Mouse (Mus musculus): ENCODE data around the gene Dvl1. TPM values are rescaled to one million over a fixed set of nuclear protein-coding genes. Genes with fewer than 3 reads are reported as not detected.

Dvl1 gene
- 10 to 100 TPM; 88.6 to 89.4 TPM for total RNA-seq (2021)
- long read RNA-seq, experiment 1, transcript Dvl1-201 (15 exons, 3,358 nt) = major isoform, 73 of 207 reads
- long read RNA-seq, experiment 1, partial matches to known transcripts = 25 of 207 reads
- long read RNA-seq, experiment 1, other reads (novel, unspliced or antisense) = 109 of 207 reads
- long read RNA-seq, experiment 2, transcript Dvl1-201 (15 exons, 3,358 nt) = major isoform, 74 of 213 reads
- long read RNA-seq, experiment 2, partial matches to known transcripts = 31 of 213 reads
- long read RNA-seq, experiment 2, other reads (novel, unspliced or antisense) = 108 of 213 reads

DNA sequence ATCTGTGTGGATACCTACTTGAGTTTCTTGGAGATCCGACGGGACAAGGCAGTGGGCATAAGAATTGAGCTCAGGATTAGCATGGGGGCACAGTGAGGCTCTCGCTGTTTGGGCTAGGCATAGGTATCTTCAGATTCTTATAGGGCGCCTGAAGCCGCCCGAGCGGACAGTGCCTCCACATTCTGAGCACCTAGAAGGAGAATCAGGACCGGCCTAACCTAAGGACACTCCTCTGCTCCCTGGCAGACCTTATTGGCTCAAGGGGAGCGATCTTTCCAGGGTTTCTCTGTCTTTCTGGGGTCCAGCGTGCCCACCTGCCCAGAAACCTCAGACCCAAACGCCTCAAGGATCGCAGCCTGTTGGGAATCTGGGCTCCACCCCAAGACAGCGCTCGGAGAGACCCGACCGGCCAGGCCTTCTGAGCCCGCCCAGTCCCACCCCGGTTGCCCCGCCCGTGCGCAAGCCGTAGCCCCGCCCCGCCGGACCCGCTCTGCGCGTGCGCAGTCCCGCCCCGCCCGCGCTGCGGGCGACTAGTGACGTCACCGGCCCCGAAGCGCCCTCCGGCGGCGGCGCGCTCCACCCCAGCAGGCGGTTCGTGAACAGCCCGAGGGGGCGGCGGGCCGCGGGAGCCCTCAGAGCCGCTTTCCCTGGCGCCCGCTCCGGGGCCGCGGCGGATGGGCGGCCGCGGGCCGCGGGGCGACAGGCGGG lies at the start of gene Dvl1:
TSS of gene Dvl1 (plus strand) at position 532 of the 708 bp plus-strand sequence.
- intact Hi-C loops (cut with DNase I; ENCODE audit: low total_unique reads) = no loop called here
- DNase-seq = peak; percentile 95

GRCm38 (mm10) chr4:155802075-155802474 lies 45.1 kb upstream of the Dvl1 start:
- intact Hi-C loops (cut with DNase I; ENCODE audit: low total_unique reads) = no loop called here
- no peak for DNase-seq

GRCm38 (mm10) chr4:155802741-155803339 lies 44.4 kb upstream of the Dvl1 start, which contains the start of gene Mrpl20:
TSS of gene Mrpl20 (plus strand) at chr4:155802878.
- intact Hi-C loops (cut with DNase I; ENCODE audit: low total_unique reads) = no loop called here

DNA sequence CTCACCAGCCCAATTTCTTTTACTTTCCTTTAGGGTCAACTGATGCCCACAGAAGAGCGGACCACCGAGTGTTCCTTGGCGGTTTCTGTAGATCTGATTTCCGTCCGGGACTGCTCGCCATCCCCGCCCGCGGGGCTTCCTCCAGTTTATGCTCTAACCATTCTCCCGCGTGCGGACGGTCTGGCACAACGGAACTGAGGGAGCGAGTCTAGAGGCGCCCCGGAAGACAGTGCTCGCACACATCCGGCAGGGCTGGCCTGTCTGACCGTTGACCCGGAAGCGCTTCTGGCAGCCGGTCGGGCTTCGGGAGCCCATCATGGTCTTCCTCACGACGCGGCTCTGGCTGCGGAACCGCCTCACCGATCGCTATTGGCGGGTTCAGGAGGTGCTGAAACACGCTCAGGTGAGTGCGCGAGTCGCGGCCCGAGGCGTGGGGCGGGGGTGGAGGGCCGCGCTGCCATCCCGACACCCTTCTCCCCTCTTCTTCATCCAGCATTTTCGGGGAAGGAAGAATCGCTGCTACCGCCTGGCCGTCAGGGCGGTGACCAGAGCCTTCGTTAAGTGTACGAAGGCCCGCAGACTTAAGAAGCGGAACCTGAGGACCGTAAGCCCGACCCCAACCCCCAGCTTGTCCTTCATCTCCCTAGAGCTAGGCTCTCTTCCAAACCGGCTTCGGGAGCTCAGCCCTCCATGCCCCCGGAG lies 43.7 kb upstream of the Dvl1 start:
- peak; percentile 97 for DNase-seq
- intact Hi-C loops (cut with DNase I; ENCODE audit: low total_unique reads) = no loop called here

More at GRCm38 (mm10) chr4:155802741-155803339, 44.4 kb upstream of the Dvl1 start, which contains the start of gene Mrpl20:
- DNase-seq = no peak

DNA sequence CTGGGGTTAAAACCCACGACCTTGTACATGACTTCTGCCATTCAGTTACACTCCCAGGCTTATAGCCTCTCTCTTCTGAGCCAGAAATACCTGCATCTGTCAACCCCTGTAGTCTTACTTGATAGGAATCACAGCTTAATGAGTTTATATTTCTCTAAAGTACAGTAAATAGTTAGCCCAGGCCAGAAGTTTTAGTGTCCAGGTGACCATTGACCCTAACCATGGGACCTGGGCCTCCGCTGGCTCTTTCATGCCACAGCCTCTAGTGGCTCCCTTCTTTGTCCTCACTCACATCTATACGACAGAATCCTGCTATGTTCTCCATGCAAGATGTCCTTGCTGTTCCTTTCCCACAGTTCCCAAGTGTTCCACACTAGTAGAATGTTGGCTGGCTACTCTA lies 39.4 kb upstream of the Dvl1 start:
- DNase-seq = no peak
- intact Hi-C loops (cut with DNase I; ENCODE audit: low total_unique reads) = no loop called here

- intact Hi-C loops (cut with DNase I; ENCODE audit: low total_unique reads) = no loop called here
Observed at GRCm38 (mm10) chr4:155811929-155812664, 35.1 kb upstream of the Dvl1 start, which contains the start of gene Ccnl2. TSS of gene Ccnl2 (plus strand) at chr4:155812489.

DNA sequence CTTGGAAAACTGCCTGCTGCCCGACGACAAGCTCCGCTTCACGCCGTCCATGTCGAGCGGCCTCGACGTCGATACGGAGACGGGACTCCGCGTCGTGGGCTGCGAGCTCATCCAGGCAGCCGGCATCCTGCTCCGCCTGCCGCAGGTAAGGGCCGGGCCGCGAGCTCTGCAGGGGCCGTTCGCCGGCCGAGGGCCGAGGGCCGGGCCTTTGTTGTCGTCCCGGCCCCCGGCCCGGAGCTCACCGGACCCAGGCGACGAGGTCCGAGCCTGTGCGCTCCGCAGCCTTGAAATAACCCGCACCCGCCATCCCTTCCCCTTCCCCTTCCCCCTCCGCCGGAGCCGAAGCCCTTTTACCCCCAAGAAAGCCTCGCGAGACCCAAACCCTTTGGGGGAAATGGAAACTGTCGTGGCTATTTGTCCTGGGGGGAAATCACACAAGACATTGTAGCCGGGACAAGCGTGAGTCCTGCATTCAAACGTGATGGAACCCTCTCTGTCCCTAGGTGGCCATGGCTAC lies 34.5 kb upstream of the Dvl1 start:
- intact Hi-C loops (cut with DNase I; ENCODE audit: low total_unique reads) = no loop called here

More at GRCm38 (mm10) chr4:155811929-155812664, 35.1 kb upstream of the Dvl1 start, which contains the start of gene Ccnl2:
- peak; percentile 95 for DNase-seq

GRCm38 (mm10) chr4:155817533-155817932 lies 29.7 kb upstream of the Dvl1 start:
- intact Hi-C loops (cut with DNase I; ENCODE audit: low total_unique reads) = no loop called here

More for the DNA sequence above, 34.5 kb upstream of the Dvl1 start:
- DNase-seq = peak; percentile 33

GRCm38 (mm10) chr4:155821025-155821424 lies 26.2 kb upstream of the Dvl1 start:
- intact Hi-C loops (cut with DNase I; ENCODE audit: low total_unique reads) = no loop called here

More at GRCm38 (mm10) chr4:155817533-155817932, 29.7 kb upstream of the Dvl1 start:
- no peak for DNase-seq

GRCm38 (mm10) chr4:155823443-155823842 lies 23.8 kb upstream of the Dvl1 start:
- no peak for DNase-seq
- intact Hi-C loops (cut with DNase I; ENCODE audit: low total_unique reads) = no loop called here

More at GRCm38 (mm10) chr4:155821025-155821424, 26.2 kb upstream of the Dvl1 start:
- DNase-seq = peak; percentile 17

DNA sequence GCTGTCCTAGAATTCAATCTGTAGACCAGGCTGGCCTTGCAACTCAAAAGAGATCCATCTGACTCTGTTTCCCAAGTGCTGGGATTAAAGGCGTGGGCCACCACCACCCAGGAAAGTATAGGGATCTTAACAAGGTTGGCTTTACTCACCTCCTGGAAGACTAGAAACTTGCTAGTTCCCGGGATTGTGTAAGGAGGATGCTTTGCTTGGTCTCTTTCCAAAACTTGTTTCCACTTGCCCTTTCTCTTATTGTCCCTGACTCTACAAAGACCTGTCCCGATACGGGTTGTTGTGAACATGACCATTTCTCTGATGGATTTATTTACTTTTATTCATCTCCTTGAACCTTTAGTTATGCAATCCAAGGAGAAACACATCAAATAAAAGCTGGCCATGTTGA lies 17.3 kb upstream of the Dvl1 start:
- no peak for DNase-seq
- intact Hi-C loops (cut with DNase I; ENCODE audit: low total_unique reads) = no loop called here

DNA sequence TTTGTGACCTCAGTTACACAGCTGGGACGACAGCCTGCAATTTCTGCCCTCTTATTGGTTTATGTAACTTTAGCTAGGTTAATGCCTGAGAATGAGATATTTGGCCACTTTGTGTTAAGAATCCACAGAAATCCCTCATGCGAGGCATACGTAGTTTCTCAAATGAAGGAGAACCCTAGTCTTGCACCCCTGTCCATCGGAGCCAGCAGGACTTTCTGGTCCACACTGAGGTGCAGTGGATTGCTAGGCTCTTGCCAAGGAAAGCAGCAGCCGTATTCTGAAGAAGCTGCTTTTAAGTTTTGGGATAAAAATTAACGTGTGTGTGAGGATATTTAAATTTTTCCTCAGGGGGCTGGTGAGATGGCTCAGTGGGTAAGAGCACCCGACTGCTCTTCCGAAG lies 16.6 kb upstream of the Dvl1 start:
- no peak for DNase-seq
- intact Hi-C loops (cut with DNase I; ENCODE audit: low total_unique reads) = no loop called here

DNA sequence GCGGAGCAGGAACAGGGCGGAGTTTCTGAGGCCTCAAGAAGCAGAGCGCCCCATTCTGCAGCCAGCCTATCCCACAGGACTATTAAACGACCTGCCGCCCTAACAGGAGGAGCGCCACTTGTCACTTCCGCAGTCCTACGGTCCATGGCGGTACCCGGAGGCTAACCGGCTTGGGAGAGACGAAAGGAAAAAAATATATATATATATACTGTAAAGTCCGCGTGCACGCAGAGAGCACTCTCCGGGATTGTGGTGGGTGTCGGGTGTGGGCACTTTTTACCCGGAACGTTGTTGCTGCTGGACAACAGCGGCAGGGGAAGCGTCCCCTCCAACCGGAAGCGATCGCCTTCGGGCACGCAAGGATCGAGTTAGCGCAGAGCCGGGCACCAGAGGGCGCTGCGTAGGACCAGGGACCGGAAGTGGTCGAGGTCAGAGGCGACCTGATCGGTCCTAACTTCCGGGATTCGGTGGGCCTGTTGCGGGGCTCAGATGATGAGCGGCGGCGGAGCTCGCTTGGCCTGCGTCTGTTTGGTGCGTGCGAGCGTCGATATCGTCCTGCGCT lies 15.9 kb upstream of the Dvl1 start, which contains the start of gene Aurkaip1:
TSS of gene Aurkaip1 (plus strand) at position 68 of the 562 bp plus-strand sequence.
- intact Hi-C loops (cut with DNase I; ENCODE audit: low total_unique reads) = no loop called here
- peak; percentile 96 for DNase-seq

GRCm38 (mm10) chr4:155831831-155832230 lies 15.4 kb upstream of the Dvl1 start:
- intact Hi-C loops (cut with DNase I; ENCODE audit: low total_unique reads) = no loop called here

DNA sequence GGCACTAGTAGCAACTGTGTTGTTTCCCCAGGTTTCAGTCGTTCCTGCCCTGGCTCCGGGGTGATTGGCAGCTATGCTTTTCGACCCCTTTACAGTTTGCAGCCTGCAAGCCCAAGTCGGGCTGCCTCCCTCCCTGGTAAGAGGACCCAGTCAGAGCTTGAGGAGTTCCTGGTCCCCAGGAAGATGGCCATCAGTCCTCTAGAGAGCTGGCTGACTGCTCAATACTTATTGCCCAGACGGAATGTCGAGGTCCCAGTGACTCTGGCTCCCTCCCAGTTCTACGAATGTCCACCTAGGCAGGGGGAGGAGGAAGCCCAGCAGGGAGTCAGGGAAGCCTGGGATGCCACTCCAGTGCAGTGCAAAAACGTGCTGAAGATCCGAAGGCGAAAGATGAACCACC lies 14.9 kb upstream of the Dvl1 start:
- DNase-seq = peak; percentile 9
- intact Hi-C loops (cut with DNase I; ENCODE audit: low total_unique reads) = no loop called here

More at GRCm38 (mm10) chr4:155831831-155832230, 15.4 kb upstream of the Dvl1 start:
- peak; percentile 30 for DNase-seq

DNA sequence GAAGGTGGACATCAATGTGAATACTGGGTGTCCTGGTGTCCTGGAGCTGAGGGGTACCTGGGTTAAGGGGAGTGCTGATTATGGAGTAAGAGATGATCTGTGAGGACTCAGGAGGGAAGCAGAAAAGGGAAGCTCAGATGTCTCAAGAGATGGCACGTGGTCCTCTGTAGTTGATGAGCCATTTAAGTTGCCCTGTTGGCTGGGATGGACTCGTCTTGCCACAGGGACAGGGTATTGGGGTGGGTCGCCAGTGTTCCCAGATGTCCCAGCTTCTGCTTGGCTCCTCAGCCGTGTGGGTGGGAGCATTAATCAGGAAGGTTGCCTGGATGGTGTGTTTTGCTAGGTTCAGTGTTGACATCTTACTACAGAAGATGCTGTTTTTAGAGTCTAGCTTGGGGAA lies 14.0 kb upstream of the Dvl1 start:
- intact Hi-C loops (cut with DNase I; ENCODE audit: low total_unique reads) = no loop called here
- no peak for DNase-seq

- DNase-seq = peak; percentile 92
- intact Hi-C loops (cut with DNase I; ENCODE audit: low total_unique reads) = no loop called here
Observed at GRCm38 (mm10) chr4:155833836-155834235, 13.4 kb upstream of the Dvl1 start.

GRCm38 (mm10) chr4:155837404-155838010 lies 9.7 kb upstream of the Dvl1 start:
- DNase-seq = peak; percentile 71
- intact Hi-C loops (cut with DNase I; ENCODE audit: low total_unique reads) = no loop called here
